Mouse (Mus musculus): ENCODE measurements at regions not wholly inside any gene's neighbourhood (a gene's known extent, or its start where the extent isn't known, plus 50 kb on each side); places are given as distances from the start of the nearest gene placed in this dataset.

DNA sequence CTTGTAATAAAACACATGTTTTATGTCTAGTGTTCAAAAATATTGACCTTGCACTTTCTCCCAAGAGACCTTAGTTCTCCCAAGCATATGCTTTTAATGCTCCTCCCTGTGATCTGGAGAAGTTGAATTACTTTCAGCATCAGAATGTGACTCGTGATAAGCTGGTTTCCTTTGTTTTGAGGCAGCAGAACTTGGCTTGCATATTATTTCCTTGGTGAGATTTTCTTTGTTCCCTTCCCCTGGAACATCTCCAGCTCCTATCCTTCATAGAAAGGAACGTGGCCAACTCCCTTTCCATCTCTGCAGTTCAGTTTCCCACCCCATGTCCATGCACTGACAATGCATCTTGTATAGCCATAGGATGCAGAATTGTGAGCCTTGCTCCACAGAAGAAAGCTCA lies 1292.0 kb upstream of the Flrt2 start:
- no peak overlapping the region for H3K27ac ChIP-seq (ENCODE audit: low read length)
- H3K9me3 ChIP-seq (ENCODE audit: control insufficient read depth, low read length), result no peaks in the 10 kb centered on the region
- H3K4me2 ChIP-seq (ENCODE audit: low read depth, low read length), result no peak overlapping the region
- no peaks in the 10 kb centered on the region for H3K4me1 ChIP-seq (replicated peaks; ENCODE audit: control insufficient read depth, insufficient read depth, low read length)
- ATAC-seq (ENCODE audit: low read depth), result no peak
- H3K36me3 ChIP-seq (ENCODE audit: control insufficient read depth, insufficient read depth, low read length), result no peaks in the 10 kb centered on the region
- H3K4me3 ChIP-seq (ENCODE audit: low read length), result no peak overlapping the region
- no peaks in the 10 kb centered on the region for H3K27me3 ChIP-seq (ENCODE audit: control insufficient read depth, insufficient read depth, low read depth, low read length)
- 23% methylated on average over 2 of the region's 2 CpGs for WGBS
- H3K9ac ChIP-seq (ENCODE audit: low read length), result no peak overlapping the region

DNA sequence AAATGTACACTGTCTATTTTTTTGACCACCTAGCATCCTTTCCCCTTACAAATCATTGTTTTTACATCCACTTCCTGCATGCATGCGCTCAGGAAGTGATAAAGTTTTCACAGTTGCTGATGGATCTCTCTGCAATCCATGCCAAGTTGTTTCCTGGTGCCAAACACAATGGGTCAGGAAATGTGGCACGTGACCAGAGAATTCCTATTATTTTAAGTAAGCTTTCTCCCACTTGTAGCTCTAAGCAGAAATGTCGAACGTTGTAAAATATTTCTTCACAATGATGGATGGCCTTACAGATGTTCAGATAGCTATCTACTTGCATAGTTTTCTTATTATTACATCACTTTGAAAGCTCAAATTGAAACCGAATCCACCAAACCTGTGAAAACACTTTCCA lies 1271.1 kb upstream of the Flrt2 start:
- H3K4me2 ChIP-seq (ENCODE audit: low read depth, low read length), result no peak overlapping the region
- H3K9me3 ChIP-seq (ENCODE audit: control insufficient read depth, low read length), result no peaks in the 10 kb centered on the region
- peak; percentile 64 for ATAC-seq (ENCODE audit: low read depth)
- no peaks in the 10 kb centered on the region for H3K4me1 ChIP-seq (replicated peaks; ENCODE audit: control insufficient read depth, insufficient read depth, low read length)
- no peak overlapping the region for H3K9ac ChIP-seq (ENCODE audit: low read length)
- no peak overlapping the region for H3K27ac ChIP-seq (ENCODE audit: low read length)
- H3K27me3 ChIP-seq (ENCODE audit: control insufficient read depth, insufficient read depth, low read depth, low read length), result no peaks in the 10 kb centered on the region
- no peak overlapping the region for H3K4me3 ChIP-seq (ENCODE audit: low read length)
- no peaks in the 10 kb centered on the region for H3K36me3 ChIP-seq (ENCODE audit: control insufficient read depth, insufficient read depth, low read length)
- 38% methylated on average over 5 of the region's 5 CpGs for WGBS

- 59% methylated on average over 3 of the region's 3 CpGs for WGBS
- Histone ChIP-seq H3K4me2 (ENCODE audit: low read depth, low read length) (no peak overlapping the region), H3K36me3 (ENCODE audit: control insufficient read depth, insufficient read depth, low read length) (no peaks in the 10 kb centered on the region), H3K27ac (ENCODE audit: low read length) (no peak overlapping the region), H3K27me3 (ENCODE audit: control insufficient read depth, insufficient read depth, low read depth, low read length) (no peaks in the 10 kb centered on the region), H3K4me3 (ENCODE audit: low read length) (no peak overlapping the region), H3K9ac (ENCODE audit: low read length) (no peak overlapping the region), H3K9me3 (ENCODE audit: control insufficient read depth, low read length) (no peaks in the 10 kb centered on the region), H3K4me1 (replicated peaks; ENCODE audit: control insufficient read depth, insufficient read depth, low read length) (no peaks in the 10 kb centered on the region)
- ATAC-seq (ENCODE audit: low read depth), result no peak
Measured at GRCm38 (mm10) chr12:94421743-94422142, 1270.3 kb upstream of the Flrt2 start.

- no peak overlapping the region for H3K9ac ChIP-seq (ENCODE audit: low read length)
- H3K27ac ChIP-seq (ENCODE audit: low read length), result no peak overlapping the region
- H3K27me3 ChIP-seq (ENCODE audit: control insufficient read depth, insufficient read depth, low read depth, low read length), result no peaks in the 10 kb centered on the region
- H3K9me3 ChIP-seq (ENCODE audit: control insufficient read depth, low read length), result no peaks in the 10 kb centered on the region
- 21% methylated on average over 3 of the region's 3 CpGs for WGBS
- H3K4me1 ChIP-seq (replicated peaks; ENCODE audit: control insufficient read depth, insufficient read depth, low read length), result no peaks in the 10 kb centered on the region
- H3K4me3 ChIP-seq (ENCODE audit: low read length), result no peak overlapping the region
- no peak overlapping the region for H3K4me2 ChIP-seq (ENCODE audit: low read depth, low read length)
- ATAC-seq (ENCODE audit: low read depth), result peak; percentile 76
- H3K36me3 ChIP-seq (ENCODE audit: control insufficient read depth, insufficient read depth, low read length), result no peaks in the 10 kb centered on the region
Measured at GRCm38 (mm10) chr12:94424340-94424981, 1267.6 kb upstream of the Flrt2 start.

DNA sequence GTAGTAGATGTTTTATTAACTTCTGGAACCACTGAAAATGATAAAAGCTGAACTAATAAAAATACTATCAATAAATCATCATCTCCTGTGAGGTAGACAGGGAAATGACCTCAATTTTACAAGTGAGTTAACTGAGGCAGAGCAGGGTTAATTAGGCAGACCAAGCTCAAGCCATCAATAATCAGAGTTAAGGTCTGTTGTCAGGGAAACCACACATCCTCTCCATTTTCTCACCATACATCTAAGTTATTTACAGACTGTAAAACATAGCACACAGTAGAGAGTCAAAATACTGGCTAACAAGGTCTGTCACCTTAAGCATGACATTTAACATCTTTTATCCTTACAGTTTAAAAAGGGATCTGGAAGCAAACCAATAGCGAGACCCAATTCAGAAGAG lies 1242.5 kb upstream of the Flrt2 start:
- H3K4me3 ChIP-seq (ENCODE audit: low read length), result no peak overlapping the region
- no peaks in the 10 kb centered on the region for H3K4me1 ChIP-seq (replicated peaks; ENCODE audit: control insufficient read depth, insufficient read depth, low read length)
- no peak overlapping the region for H3K27ac ChIP-seq (ENCODE audit: low read length)
- no peaks in the 10 kb centered on the region for H3K27me3 ChIP-seq (ENCODE audit: control insufficient read depth, insufficient read depth, low read depth, low read length)
- H3K4me2 ChIP-seq (ENCODE audit: low read depth, low read length), result no peak overlapping the region
- H3K9ac ChIP-seq (ENCODE audit: low read length), result no peak overlapping the region
- ATAC-seq (ENCODE audit: low read depth), result no peak
- H3K9me3 ChIP-seq (ENCODE audit: control insufficient read depth, low read length), result no peaks in the 10 kb centered on the region
- WGBS, result 86% methylated on average over 1 of the region's 1 CpGs
- no peaks in the 10 kb centered on the region for H3K36me3 ChIP-seq (ENCODE audit: control insufficient read depth, insufficient read depth, low read length)

DNA sequence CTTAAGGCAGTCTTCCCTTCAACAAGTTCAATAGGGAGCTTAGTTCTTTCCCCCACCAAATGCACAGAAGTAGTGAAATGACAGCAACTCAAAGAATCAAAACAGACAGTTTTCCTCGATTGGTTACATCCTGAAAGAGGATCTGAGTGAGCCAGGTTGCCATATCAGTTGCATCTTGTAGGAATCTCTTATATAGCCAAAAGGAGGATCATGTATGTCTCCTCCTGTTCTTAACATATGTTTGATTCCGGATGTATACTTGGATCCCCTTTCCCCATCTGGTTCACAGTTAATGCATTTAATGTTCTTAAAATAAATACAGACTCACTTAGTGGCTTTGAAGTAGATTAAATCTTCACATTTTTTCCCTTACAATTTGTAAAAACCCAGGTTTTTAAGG lies 1224.0 kb upstream of the Flrt2 start:
- ATAC-seq (ENCODE audit: low read depth), result no peak
- no peaks in the 10 kb centered on the region for H3K4me1 ChIP-seq (replicated peaks; ENCODE audit: control insufficient read depth, insufficient read depth, low read length)
- H3K27ac ChIP-seq (ENCODE audit: low read length), result no peak overlapping the region
- no peak overlapping the region for H3K4me3 ChIP-seq (ENCODE audit: low read length)
- no peak overlapping the region for H3K9ac ChIP-seq (ENCODE audit: low read length)
- 38% methylated on average over 2 of the region's 2 CpGs for WGBS
- H3K9me3 ChIP-seq (ENCODE audit: control insufficient read depth, low read length), result no peaks in the 10 kb centered on the region
- no peaks in the 10 kb centered on the region for H3K36me3 ChIP-seq (ENCODE audit: control insufficient read depth, insufficient read depth, low read length)
- H3K27me3 ChIP-seq (ENCODE audit: control insufficient read depth, insufficient read depth, low read depth, low read length), result no peaks in the 10 kb centered on the region
- no peak overlapping the region for H3K4me2 ChIP-seq (ENCODE audit: low read depth, low read length)

DNA sequence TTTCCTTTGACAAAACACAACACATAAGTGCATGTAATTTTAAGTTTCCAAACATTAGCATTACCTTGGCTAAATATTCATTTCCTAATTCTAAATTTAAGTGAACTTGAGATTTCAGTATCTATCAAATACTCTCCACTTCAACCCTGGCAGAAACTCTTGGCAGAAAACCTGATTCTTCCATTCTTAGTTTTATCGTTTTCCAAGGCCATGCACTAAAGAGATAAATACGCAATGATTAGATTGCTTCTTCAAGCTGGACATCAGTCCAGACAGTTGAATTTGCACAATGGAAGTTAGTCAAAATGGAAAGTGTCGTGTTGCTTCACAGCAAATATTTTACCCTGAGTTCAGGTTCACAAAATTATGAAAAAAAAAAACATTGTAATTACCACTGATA lies 1223.4 kb upstream of the Flrt2 start:
- 59% methylated on average over 3 of the region's 3 CpGs for WGBS
- no peaks in the 10 kb centered on the region for H3K36me3 ChIP-seq (ENCODE audit: control insufficient read depth, insufficient read depth, low read length)
- no peaks in the 10 kb centered on the region for H3K27me3 ChIP-seq (ENCODE audit: control insufficient read depth, insufficient read depth, low read depth, low read length)
- H3K4me3 ChIP-seq (ENCODE audit: low read length), result no peak overlapping the region
- no peak overlapping the region for H3K27ac ChIP-seq (ENCODE audit: low read length)
- no peak overlapping the region for H3K9ac ChIP-seq (ENCODE audit: low read length)
- H3K9me3 ChIP-seq (ENCODE audit: control insufficient read depth, low read length), result no peaks in the 10 kb centered on the region
- no peak for ATAC-seq (ENCODE audit: low read depth)
- H3K4me1 ChIP-seq (replicated peaks; ENCODE audit: control insufficient read depth, insufficient read depth, low read length), result no peaks in the 10 kb centered on the region
- no peak overlapping the region for H3K4me2 ChIP-seq (ENCODE audit: low read depth, low read length)

GRCm38 (mm10) chr12:94469850-94470249 lies 1222.2 kb upstream of the Flrt2 start:
- Histone ChIP-seq H3K4me2 (ENCODE audit: low read depth, low read length) (no peak overlapping the region), H3K9ac (ENCODE audit: low read length) (no peak overlapping the region), H3K4me3 (ENCODE audit: low read length) (no peak overlapping the region), H3K27me3 (ENCODE audit: control insufficient read depth, insufficient read depth, low read depth, low read length) (no peaks in the 10 kb centered on the region), H3K9me3 (ENCODE audit: control insufficient read depth, low read length) (no peaks in the 10 kb centered on the region), H3K27ac (ENCODE audit: low read length) (no peak overlapping the region), H3K4me1 (replicated peaks; ENCODE audit: control insufficient read depth, insufficient read depth, low read length) (no peaks in the 10 kb centered on the region), H3K36me3 (ENCODE audit: control insufficient read depth, insufficient read depth, low read length) (no peaks in the 10 kb centered on the region)
- 43% methylated on average over 2 of the region's 2 CpGs for WGBS
- no peak for ATAC-seq (ENCODE audit: low read depth)

DNA sequence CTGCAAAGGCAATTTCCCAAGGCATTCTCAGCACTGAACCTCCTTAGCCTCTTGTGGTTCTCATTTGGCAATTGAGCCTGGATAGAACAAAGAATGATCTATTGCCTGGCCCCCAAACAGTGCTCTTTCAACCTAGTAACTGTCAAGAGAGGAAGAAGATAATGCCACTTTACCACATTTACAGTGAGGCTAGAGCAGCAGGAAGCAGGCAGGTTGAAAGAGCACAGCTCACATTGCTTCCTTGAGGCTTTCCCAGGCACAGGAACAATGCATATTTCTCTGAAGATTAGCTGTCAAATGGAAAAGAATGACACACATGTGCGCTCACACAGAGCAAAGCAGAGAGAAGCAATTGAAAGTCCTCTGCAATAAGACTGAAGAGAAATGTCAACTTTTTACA lies 1221.0 kb upstream of the Flrt2 start:
- H3K36me3 ChIP-seq (ENCODE audit: control insufficient read depth, insufficient read depth, low read length), result no peaks in the 10 kb centered on the region
- no peak overlapping the region for H3K27ac ChIP-seq (ENCODE audit: low read length)
- no peaks in the 10 kb centered on the region for H3K4me1 ChIP-seq (replicated peaks; ENCODE audit: control insufficient read depth, insufficient read depth, low read length)
- WGBS, result 47% methylated on average over 1 of the region's 1 CpGs
- no peaks in the 10 kb centered on the region for H3K9me3 ChIP-seq (ENCODE audit: control insufficient read depth, low read length)
- H3K4me3 ChIP-seq (ENCODE audit: low read length), result no peak overlapping the region
- no peaks in the 10 kb centered on the region for H3K27me3 ChIP-seq (ENCODE audit: control insufficient read depth, insufficient read depth, low read depth, low read length)
- H3K9ac ChIP-seq (ENCODE audit: low read length), result no peak overlapping the region
- H3K4me2 ChIP-seq (ENCODE audit: low read depth, low read length), result no peak overlapping the region
- ATAC-seq (ENCODE audit: low read depth), result peak; percentile 28; the same call in 1 of the 2 replicates

GRCm38 (mm10) chr12:94488721-94489120 lies 1203.3 kb upstream of the Flrt2 start:
- H3K9ac ChIP-seq (ENCODE audit: low read length), result no peak overlapping the region
- no peaks in the 10 kb centered on the region for H3K9me3 ChIP-seq (ENCODE audit: control insufficient read depth, low read length)
- 68% methylated on average over 2 of the region's 2 CpGs for WGBS
- H3K4me3 ChIP-seq (ENCODE audit: low read length), result no peak overlapping the region
- H3K4me1 ChIP-seq (replicated peaks; ENCODE audit: control insufficient read depth, insufficient read depth, low read length), result no peaks in the 10 kb centered on the region
- no peak overlapping the region for H3K4me2 ChIP-seq (ENCODE audit: low read depth, low read length)
- no peak overlapping the region for H3K27ac ChIP-seq (ENCODE audit: low read length)
- no peak for ATAC-seq (ENCODE audit: low read depth)
- H3K36me3 ChIP-seq (ENCODE audit: control insufficient read depth, insufficient read depth, low read length), result no peaks in the 10 kb centered on the region
- H3K27me3 ChIP-seq (ENCODE audit: control insufficient read depth, insufficient read depth, low read depth, low read length), result no peaks in the 10 kb centered on the region

Measured in lung, embryonic 16.5 days (tissue).